Mouse (Mus musculus) T-helper 2 cell (primary cell): Measurements from ENCODE around the gene BC035044.
"Not testable (repeated sequence)": the region's sequence is repeated elsewhere in the genome, so short reads cannot be mapped to it uniquely, and the experiment has no call there.

Experiments
- in situ Hi-C: fragments of 300-600 bp; cut with MboI, MseI; formaldehyde crosslinking; loops from one replicate; pipeline ENCODE4 v1.15.1; 2025; ENCODE audit warnings: high pct_unique_total_duplicates

Gene BC035044

DNA sequence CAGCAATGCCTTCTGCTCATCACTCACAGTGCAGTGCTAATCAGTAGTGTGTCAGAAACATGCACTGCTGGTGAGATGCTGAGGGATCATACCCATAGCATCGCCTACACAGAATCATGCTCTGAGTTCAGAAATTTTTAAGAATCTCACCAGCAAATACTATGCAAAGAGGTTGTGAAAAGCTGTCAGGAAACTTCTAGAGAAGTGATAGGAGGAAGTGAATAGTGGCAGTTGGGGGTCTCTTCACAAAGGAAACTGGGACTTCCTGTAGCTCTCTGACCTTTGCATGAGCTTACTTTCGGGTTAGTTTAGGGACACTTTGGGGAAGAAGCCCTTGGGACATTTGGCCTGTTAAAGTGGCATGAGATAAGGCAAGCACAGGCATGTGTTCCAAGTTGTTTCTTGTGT lies at the start of gene BC035044:
BC035044 (minus strand) TSS at position 179 of the 408 bp plus-strand sequence.
- in situ Hi-C loops = no loop called here

DNA sequence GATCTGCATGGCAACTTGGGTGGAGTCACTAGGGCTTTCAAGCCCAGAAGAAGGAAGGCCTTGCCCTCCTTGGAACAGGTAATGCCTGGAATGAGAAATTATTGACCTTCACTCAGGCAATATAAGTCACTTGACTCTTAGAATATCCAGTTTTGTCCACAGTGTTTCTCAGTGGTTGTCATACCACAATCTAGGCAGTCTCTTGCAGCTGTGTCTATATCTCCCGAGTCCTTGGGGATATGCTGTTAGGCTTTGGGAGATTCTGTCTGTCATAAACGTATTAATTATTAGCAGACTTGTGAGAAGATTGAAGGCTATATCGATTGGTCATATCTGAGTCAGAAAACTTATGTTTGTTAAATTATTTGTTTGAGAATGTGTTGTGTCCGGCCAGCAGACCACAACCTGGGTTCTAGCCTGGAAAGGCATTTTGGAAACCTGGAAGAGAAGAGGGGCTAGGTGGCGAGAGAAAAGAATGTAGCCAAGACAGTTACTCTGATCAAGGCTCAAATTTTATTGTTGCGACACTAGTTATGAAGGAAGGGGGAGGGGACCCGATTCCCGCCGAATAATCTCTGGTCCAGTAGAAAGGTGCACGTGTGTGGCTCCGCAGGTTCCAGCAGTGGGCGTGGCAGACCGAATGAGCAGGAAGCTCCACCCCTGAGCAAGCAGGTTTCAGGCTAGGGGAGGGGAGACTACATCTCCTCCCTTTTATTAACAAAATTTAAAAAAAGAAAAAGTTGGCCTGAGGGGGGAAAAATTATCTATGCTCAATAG lies 45.2 kb upstream of the BC035044 start:
- in situ Hi-C loops = not testable (repeated sequence)

DNA sequence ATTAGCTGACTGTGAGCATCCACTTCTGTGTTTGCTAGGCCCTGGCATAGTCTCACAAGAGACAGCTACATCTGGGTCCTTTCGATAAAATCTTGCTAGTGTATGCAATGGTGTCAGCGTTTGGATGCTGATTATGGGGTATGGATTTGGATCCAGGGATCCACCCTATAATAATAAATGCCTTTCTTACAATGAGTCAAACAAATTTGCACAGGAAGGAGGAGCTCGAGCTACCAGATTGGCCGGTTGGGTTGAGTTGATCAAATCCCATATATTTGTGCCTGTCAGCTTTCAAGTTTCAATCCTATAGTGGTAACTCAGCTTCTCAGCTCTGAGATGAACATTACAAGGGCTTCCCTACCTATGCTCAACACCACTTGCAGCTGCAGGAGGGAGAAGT lies 43.2 kb upstream of the BC035044 start, which contains the start of gene Clec2g:
Clec2g (plus strand) TSS at position 301 of the 400 bp plus-strand sequence.
- in situ Hi-C loops = not testable (repeated sequence)

DNA sequence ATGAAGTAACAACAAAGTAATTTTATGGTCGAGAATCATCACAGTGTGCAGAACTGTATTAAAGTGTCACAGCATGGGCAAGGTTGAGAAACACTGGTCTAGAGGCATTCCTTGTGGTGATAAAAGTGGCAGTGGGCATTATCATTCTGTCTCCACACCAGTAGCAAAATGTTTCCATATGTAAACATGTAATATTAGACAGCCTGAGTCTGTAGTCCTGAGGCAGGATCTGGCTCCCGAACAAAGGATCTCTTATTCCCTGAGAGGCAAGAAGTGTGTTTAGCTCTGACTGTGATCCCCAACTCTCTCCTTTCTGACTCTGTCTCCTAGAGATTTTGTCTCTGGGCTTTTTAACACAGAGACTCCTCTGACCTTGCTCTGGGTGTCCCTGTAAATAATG lies 42.1 kb upstream of the BC035044 start:
- in situ Hi-C loops = no loop called here

DNA sequence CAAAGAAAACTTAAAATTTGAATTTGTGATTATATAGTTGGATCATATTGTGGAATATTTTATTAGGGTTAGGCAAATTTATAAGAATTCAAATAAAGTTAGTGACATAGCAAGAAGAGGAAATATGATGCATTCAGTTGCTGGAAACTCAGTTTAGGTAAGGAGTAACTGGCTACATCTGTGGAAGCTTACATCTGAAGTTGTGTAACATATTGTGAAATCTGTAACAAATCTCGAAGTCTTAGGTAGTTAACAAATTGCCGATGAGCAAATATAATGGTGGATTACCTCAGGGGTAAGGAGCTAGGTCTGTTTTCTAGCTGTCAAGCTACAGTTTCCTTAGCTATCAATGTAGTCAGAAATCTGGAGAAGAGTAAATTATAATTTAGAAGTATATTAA lies 26.4 kb upstream of the BC035044 start:
- in situ Hi-C loops = no loop called here

DNA sequence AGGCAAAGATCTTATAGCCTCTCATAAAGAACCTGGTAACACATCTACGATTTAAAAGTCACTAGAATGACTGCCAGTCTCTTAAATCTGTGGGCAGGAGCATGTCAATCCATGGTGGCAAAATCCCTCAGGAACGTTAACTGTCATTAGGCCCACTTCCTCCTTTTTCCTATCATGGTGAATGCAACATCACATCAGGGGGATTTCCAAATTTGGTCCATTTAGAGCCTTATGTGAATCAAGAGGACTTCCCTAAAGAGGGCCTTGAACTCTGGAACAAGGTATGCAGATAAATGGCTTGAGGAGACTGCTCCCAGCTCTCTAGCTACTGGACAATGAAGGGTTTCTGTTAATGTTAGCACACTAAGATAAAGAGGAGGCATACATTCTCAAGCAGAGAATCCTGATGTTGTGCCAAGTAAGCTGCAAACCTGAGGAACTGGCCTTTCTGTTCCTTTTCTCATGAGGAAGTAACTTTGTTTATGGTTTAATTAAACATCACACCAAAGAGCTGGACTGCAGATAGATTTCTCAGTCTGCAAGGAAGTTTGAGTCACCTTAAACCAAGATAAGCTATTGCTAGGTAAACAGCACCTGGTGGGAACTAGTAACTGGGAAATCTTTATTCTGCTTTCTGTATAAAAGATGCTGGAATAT lies 22.8 kb upstream of the BC035044 start:
- in situ Hi-C loops = no loop called here

DNA sequence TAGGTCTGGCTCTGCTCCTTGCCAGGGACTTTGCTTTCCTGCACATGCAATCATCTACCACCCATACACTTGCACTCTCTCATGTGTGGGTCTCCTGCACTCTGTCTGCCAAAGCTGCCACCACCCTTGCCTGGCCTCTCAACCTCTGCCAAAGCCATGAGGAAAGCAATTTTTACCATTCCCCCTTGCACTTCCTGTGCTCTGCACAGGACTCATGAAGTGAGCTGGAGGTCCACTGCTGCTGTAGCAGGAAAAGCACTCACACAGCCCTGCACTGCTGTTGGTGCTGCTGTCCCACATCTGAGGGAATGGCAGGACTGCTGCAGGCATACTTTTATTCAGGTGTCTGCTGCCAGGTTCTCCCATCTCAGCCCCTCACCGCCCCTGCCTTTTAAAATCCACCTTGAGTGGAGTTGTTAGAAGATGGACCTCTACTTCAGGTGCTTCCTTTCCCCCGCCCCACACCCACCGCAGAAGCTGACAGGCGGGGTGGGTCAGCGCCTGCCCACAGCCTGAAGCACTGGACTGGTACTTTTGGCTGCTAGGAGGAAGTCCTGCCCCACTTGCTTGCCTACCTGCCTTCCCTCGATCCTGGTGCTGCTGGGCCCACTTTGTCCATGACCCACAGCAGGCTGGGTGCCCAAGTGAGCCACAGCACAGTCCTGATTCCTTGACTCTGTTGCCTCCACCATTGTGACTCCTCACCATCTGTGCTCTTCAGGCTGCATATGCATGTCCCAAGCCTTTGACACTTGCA lies 10.0 kb upstream of the BC035044 start:
- in situ Hi-C loops = not testable (repeated sequence)

DNA sequence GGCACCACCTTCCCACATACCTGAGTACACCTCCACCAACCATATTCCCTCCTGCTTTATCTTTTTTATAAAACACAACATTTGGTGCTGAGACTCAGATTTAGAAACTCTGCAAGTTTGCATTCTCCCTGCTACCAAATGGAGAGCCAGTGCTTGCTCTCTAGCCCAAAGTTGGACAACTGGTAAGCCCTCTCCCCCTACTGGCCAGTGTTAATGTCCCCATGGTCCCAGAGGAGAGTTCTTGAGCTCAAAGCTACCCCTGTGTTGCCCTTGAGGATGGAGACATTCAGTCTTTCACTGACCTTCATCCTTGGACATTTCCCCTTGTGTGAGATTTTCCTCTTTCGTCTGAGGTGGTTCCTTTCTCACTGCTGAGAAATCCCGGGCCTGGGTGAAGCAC lies 9.1 kb upstream of the BC035044 start:
- in situ Hi-C loops = no loop called here

DNA sequence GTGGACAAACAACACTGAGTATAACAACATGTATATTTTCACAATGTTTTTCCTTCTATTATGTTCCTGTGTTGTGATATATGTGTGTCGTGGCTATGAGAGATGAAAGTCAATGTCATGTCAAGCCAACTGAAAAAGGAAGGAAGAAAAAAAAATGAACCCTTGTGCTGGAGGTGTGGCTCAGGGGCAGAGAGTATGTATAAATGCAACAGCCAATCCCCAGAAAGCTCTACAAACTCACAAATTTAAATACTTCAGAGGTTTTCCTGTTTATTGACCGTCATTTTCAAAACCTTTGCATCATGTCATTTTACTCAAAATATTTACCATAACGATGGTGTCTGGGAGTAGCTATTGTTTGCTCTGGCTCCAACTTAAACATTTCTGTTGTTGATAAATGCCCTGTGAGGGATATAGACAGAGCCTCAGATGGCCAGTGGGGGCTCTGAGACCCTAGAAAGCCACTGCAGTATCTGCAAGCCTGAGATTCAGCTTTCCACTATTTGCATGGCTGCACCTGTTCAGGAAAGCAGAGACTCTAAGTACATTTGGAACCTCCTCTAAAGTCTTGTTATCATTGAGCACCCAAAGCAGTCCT lies 4.6 kb upstream of the BC035044 start:
- in situ Hi-C loops = no loop called here

DNA sequence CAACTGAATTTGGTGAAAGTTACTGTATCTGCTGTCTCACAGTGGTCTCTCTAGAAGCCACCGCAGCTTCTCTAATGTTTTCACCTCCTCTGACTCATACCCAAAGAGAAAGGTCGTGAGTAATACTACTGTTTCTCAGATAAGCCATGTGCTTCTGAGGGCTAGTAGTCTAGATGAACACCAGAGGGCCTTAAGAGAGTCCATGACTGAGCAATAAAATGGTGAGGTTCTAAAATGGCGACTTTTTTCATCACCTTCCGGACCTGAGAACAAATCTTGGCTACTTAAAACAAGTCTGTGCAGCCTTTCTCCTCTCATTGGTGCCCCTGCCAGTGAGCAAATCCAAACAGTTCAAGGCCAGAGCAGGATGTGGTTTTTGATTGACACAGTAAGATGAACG lies 2.1 kb downstream of the BC035044 start:
- in situ Hi-C loops = loop anchor here (5.0 kb wide), 1 partner anchor 293 kb away; the partner anchor contains the start of gene Clec2d

DNA sequence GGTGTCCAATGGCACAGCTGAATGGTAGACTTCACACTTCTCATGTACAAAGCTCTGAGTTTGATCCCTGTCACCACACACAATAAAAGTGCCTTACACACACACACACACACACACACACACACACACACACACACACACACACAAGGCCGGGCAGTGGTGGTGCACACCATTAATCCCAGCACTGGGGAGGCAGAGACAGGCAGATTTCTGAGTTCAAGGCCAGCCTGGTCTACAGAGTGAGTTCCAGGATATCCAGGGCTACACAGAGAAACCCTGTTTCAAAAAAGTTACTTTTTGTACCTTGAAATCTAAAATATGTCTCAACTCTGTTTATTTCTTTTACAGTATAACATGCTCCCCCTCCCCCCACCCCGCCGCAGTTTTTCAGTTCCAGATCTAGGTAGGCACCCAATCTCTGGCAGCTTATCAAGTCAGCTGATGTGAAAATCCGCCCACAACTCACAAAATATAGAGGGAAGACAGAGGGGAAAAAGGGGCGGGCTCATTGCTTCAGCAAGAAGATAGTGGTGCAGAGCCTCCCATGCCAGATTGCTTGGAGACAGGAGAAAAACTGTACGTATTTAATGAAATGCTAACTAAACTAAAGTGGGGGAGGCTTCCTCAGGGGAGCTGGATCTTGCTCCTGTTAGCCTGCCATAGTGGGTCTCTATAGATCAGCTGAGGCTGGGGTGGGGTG lies 3.7 kb downstream of the BC035044 start, which contains the start of gene Clec2i:
Clec2i (plus strand) TSS at position 498 of the 700 bp plus-strand sequence.
- in situ Hi-C loops = loop anchor here (5.0 kb wide), 1 partner anchor 295 kb away; the partner anchor contains the start of gene Clec2d

DNA sequence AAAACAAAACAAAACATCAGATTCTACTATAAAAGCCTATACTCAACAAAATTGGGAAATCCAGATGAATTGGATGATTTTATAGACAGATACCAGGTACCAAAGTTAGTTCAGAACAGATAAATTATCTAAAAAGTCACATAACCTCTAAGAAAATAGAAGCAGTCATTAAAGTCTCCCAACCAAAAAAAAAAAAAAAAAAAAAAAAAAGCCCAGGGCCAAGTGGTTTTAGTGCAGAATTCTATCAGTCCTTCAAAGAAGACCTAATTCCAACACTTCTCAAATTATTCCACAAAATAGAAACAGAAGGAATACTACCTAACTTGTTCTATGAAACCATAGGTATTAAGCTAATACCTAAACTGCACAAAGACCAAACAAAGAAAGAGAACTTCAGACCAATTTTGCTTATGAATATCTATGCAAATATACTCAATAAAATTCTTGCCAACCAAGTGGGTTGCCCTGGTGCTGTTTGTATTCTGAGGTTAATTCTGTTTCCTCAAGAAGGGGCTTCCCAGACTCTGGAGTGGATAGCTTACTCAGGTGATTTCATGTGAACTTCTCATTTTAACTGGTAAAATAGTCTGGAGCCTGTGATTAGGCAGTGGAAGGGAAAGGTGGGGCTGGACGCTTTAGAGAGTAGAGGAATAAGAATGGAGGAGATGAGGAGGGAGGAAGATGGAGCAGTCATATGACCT lies 18.9 kb downstream of the BC035044 start:
- in situ Hi-C loops = loop anchor here (25.0 kb wide), 2 partner anchors 115 to 490 kb away; no protein-coding TSS in a partner anchor

DNA sequence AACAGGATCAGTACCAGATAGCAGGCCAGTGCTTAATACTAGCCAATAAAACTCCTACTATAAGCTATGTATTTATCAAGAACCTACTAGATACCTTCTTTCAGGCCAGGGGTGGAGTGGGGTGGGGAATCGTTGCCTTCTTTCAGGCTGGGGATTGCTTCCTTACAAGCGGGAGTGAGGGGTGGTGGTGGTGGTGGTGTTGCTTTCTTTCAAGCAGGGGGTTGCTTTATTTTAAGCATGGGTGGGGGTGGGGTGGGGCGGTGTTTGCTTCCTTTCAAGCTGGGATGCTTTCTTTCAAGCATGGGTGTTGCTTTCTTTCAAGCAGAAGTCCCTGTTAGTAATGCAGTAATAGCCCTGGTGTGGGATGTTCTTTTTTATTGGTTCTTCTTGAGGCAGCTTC lies 22.1 kb downstream of the BC035044 start:
- in situ Hi-C loops = loop anchor here (25.0 kb wide), 2 partner anchors 118 to 493 kb away; no protein-coding TSS in a partner anchor

DNA sequence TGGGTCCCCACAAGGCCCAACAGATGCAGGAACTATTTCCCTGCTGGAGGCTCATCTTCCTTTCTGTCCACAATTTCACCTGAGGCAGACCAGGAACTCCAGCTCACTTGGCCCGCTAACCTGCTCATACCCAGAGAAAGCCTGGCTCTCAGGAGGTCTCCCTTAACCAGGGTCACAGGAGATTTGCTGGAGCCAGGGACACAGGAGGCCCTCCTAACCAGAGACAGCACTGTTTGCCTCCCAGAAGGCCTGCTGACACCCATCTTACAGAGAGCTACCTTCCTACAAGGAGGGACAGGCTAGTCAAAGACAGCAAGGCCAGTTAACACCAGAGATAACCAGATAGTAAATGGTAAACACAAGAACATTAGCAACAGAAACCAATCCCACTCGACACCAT lies 33.0 kb downstream of the BC035044 start:
- in situ Hi-C loops = loop anchor here (10.0 to 25.0 kb wide), 3 partner anchors 129 to 504 kb away; no protein-coding TSS in a partner anchor

DNA sequence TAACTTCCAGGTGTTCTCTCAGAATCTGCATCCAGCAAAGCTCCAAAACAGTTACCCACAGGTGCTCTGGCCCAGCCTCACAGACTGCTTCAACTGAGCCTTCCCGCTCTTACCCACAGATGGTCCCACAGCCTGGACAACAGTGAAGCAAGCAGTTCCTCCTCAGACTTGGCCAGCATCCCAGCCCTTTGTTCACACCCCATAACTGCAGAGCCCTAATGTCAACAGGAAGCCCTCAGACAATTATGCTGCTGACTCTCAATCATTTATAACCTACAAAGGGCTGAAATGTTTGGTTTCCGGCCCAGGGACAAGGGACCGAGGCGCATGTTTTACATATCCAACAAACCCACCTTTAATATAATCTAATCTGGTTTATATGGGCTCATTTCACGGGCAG lies 34.7 kb downstream of the BC035044 start:
- in situ Hi-C loops = loop anchor here (10.0 to 25.0 kb wide), 3 partner anchors 131 to 506 kb away; no protein-coding TSS in a partner anchor

DNA sequence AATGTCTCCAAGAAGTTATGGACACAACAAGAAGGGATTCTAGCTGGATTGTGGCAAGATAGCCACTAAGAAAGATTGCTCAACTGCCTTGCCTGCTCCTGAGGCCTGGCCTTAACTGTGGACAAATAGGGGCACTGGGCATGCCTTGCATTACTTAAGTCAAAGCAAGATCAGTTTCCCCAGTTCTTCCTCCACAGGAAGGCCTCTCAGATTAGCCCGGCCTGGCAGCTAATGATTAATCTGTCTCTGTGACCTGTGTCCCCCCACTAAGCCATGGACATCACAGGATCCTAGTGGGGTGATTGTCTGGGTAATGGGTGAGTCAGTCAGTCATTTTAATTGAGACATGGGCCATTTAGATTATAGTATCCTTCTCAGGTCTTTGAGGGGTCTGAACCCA lies 35.4 kb downstream of the BC035044 start:
- in situ Hi-C loops = loop anchor here (10.0 to 25.0 kb wide), 3 partner anchors 132 to 507 kb away; no protein-coding TSS in a partner anchor

DNA sequence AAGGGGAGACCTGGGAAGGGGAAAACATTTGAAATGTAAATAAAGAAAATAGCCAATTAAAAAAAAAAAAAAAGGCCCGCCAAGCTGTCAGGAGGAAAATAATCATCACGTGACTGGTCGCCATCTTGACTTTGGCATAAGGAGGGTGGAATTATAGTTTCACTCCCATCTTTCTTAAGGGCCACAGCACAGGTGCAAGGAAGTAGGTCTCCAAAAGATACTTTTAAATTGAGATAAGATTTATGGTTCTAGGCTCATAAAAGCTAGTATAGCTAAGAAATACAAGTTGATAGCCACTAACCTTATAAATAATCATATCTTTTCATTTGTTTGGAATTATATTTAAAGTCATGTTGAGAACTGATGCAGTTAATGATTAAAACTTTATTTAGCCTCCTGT lies 36.0 kb downstream of the BC035044 start:
- in situ Hi-C loops = loop anchor here (5.0 to 25.0 kb wide), 5 partner anchors 132 to 507 kb away; no protein-coding TSS in a partner anchor

DNA sequence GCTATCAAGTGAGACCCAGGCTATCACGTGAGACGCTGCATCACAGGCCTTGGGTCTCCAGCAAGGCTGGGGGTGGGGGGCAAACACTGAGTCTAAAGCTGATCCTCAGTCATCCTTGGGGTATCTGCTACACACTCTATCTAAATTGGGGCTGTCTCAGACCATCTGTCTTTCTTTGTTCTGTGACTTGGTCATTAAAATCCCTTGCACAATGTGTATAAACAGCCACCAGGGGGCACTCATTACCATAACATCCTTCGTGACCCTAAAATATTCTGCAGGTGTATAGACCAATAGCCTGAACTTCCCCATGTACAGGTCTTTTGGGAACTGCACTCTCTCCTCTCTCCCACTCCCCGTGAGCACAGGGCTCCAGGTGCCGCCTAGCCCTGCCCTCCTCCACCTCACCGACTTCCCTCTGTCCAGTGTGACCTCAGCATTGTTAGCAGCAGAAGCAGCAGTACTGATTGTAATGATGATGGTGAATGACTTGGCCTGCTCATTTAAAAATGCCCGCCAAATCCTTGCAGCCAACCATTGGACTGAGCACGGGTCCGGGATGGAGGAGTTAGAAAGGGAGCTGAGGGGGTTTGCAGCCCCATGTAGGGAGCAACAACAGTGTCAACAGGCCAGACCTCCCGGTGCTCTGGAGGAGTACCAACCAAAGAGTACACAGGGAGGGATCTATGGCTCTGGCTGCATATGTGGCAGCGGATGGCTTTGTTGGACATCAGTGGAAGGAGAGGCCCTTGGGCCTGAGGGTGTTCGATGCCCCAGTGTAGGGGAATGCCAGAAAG lies 36.7 kb downstream of the BC035044 start:
- in situ Hi-C loops = loop anchor here (5.0 to 25.0 kb wide), 5 partner anchors 133 to 508 kb away; no protein-coding TSS in a partner anchor

DNA sequence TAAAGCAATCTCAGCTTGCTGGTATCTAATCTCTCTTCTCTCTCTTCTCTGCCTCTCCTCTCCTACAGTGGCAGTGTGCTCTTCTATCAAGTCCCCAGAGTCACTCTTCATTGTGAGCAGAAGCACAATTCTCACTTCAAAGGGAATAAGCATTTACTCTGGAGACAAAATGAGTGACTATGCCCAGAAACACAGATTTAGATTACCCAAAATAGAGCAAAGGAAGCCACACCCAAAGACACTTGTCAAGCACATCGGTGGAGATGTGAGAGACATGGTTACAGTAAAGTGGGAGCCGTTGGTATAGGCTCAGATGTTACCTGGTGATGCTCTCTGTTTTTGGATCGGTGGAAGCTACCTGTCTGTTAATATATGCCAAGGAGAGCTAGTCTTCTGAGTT lies 38.2 kb downstream of the BC035044 start:
- in situ Hi-C loops = loop anchor here (5.0 to 25.0 kb wide), 5 partner anchors 135 to 510 kb away; no protein-coding TSS in a partner anchor
